ENCODE assay signal across 32 mouse cellular contexts in genomic region chr1:92775908-92776307, GRCm38 (mm10).
"Had no signal": no experiment of that assay in that cellular context is flagged by ENCODE, and none has a peak within 500 bp of the region (broad histone marks: within the 10 kb centered on the region; RNA-seq: fewer than 3 reads in every experiment).

No protein-coding gene starts in this region.

- ATAC-seq: hindbrain, embryonic 16.5 days; hindbrain, postnatal 0 days; inflammation-experienced regulatory T-cells, adult 6 months; intestine, embryonic 15.5 days; intestine, embryonic 16.5 days; intestine, postnatal 0 days had no signal

- H3K9me3 ChIP-seq: heart, embryonic 10.5 days; heart, embryonic 13.5 days; heart, embryonic 15.5 days; hindbrain, embryonic 10.5 days; hindbrain, embryonic 12.5 days; hindbrain, embryonic 13.5 days; hindbrain, embryonic 15.5 days; intestine, embryonic 15.5 days; kidney, embryonic 15.5 days had no signal

- H3K9ac ChIP-seq: heart, embryonic 15.5 days; hindbrain, embryonic 12.5 days; hindbrain, embryonic 13.5 days; hindbrain, embryonic 14.5 days; hindbrain, embryonic 15.5 days; intestine, embryonic 15.5 days; kidney, embryonic 15.5 days had no signal

- H3K36me3 ChIP-seq: heart, embryonic 10.5 days; heart, embryonic 13.5 days; heart, embryonic 15.5 days; hindbrain, embryonic 10.5 days; hindbrain, embryonic 12.5 days; hindbrain, embryonic 13.5 days; hindbrain, embryonic 15.5 days; intestine, embryonic 15.5 days; kidney, embryonic 15.5 days had no signal

- DNase-seq: heart, postnatal 14 days; heart, postnatal 36 days; kidney, adult 11 months; kidney, adult 18-20 months; kidney, adult 2 months; kidney, adult 8-10 months; kidney, adult 9 months; kidney, postnatal 10 days; kidney, postnatal 14 days; kidney, postnatal 25 days; kidney, postnatal 36 days; kidney, postnatal 4 days; layer of hippocampus, adult 9-11 months; layer of hippocampus, postnatal 36 days had no signal

- H3K27me3 ChIP-seq: hindbrain, embryonic 13.5 days; hindbrain, embryonic 15.5 days; intestine, embryonic 15.5 days had no signal

- H3K27ac ChIP-seq: heart, embryonic 10.5 days; hindbrain, embryonic 10.5 days; hindbrain, embryonic 12.5 days; hindbrain, embryonic 13.5 days; hindbrain, embryonic 14.5 days; hindbrain, embryonic 15.5 days; hindbrain, postnatal 0 days; intestine, embryonic 15.5 days; kidney, embryonic 15.5 days; kidney, postnatal 0 days; layer of hippocampus, adult 2 months; left cerebral cortex, adult 2 months had no signal

- H3K4me2 ChIP-seq: hindbrain, embryonic 12.5 days; hindbrain, embryonic 13.5 days; hindbrain, embryonic 14.5 days; hindbrain, embryonic 15.5 days; intestine, embryonic 15.5 days; kidney, embryonic 15.5 days had no signal

- H3K4me3 ChIP-seq: heart, embryonic 10.5 days; heart, embryonic 15.5 days; hindbrain, embryonic 10.5 days; hindbrain, embryonic 12.5 days; hindbrain, embryonic 13.5 days; hindbrain, embryonic 15.5 days; intestine, embryonic 15.5 days; kidney, embryonic 15.5 days; layer of hippocampus, adult 2 months; left cerebral cortex, adult 2 months had no signal
